Mouse (Mus musculus): ENCODE data around the gene Pdss2. TPM values are rescaled to one million over a fixed set of nuclear protein-coding genes. Genes with fewer than 3 reads are reported as not detected.
"Not testable (repeated sequence)": the region's sequence is repeated elsewhere in the genome, so short reads cannot be mapped to it uniquely, and the experiment has no call there.

Gene Pdss2
- total RNA-seq, 2 experiments from 2014 or later: 20.1 to 20.6 TPM

DNA sequence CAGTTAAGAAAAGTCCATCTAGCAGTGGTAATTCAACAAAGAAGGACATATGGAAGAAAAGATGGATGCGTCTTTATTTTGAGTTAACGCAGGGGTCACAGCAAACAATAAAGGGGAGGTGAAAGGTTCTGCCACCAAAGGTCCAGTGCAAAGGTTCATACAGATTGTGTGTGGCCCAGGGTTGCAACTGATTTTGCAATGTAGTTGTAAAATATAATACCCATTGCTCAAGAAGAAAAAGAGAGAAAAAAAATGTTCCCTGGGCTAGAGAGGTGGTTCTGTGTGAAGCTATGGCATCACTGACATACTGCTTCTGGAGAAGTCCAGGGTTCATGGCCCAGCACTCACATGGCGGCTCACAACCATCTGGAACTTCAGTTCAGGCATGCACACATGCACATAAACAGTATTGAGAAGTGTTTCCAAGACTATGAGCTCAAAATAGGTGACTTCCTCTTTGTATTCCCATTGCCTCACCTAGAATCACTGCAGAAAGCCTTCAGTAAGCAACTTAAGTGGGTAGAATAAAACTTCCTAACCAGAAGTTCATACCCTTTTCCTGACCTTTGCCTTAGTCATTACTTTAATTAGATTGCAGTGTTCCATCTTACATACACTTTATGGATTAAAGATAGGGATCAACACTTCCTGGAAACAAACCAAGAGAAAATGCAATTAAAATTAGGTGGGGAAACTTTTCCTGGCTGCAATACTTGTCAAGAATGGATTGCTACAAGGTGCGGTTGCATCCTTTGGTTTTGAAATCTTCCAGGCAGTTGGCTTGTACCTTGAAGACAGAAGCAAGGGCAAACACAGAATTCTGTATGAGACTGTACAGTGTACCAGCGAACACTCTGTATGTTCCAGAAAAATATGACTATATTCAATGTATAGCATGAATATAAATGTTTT, 14.7 kb downstream of the Pdss2 start:
- intact Hi-C loops (cut with DNase I): no loop called here
- DNase-seq: no peak

DNA sequence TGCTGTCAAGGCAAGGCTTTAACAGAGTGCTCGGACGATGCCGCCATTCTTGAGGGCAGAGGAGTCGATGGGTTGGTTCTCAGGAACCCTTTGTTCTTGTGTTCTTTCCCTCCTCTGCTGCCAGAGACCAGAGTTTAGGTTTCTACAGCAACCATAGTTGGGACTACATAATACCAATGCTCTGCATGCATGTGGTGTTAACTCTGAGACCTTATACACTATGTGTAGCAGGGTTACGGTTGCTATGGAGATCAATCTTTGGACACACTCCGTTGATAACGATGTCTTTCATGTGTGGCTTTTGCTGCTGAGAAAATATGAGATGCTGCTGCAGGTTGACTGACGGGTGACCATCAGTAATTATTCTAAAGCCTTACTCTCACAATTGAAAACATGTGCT, 20.9 kb downstream of the Pdss2 start:
- intact Hi-C loops (cut with DNase I): no loop called here
- no peak for DNase-seq

DNA sequence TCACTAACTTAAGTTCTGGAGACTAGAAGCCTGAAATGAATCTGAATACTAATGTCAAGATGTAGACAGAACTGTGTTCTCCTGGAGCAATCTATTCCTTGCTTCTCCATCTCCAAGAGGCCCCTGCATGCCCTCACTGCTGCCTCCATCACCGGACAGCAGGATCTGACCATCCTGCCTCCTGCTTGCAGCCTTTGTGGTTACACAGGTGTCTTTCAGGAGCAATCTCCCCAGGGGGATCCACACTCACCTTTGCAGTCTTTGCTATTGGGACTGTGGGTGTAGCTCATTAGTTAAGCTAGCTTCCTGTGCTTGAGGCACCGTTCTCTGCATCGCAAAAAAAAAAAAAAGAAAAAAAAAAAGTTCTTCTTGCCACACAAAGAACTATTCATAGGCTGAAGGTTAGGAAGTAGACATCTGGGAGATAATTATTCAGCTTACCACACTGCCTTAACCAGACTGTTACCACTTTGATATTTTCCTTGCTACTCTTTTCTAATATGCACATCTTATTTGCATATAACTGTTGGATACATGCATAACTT, 23.0 kb downstream of the Pdss2 start:
- no peak for DNase-seq

DNA sequence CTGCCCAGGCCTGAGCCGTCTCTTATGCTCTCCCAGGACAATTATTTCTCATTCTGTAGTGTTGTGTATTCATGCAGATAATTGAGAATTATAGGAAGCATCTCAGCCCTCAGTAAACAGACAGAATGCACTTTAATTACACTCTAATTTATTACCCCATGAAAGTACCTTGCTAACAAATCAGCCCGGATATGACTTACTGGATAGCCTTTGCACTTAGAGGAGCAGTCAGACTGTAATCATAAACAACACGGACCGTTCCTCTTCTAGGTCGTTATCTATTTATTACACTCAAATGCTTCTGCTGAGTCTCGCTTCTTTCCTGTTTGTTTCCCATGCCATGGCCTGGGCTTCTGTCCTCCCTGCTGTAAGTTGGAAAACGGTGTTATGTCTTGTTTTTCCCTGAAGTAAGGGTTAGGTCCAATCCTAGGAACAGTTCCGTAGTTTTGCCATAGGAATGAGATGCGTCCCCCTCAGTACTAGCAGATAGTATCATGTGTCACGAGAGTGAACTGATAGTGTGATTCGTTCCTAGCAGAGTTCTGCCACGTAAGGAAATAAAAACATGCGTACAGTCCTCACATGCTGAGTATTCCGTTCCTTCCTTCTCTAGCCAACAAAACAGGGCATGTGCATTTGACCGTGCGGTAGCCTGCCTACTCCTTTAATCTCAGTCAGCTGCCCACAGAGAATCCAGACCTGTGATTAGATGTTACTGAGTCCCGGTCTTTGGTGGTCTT, 24.3 kb downstream of the Pdss2 start:
- intact Hi-C loops (cut with DNase I): no loop called here
- no peak for DNase-seq

More for the DNA sequence above, 23.0 kb downstream of the Pdss2 start:
- intact Hi-C loops (cut with DNase I): no loop called here

DNA sequence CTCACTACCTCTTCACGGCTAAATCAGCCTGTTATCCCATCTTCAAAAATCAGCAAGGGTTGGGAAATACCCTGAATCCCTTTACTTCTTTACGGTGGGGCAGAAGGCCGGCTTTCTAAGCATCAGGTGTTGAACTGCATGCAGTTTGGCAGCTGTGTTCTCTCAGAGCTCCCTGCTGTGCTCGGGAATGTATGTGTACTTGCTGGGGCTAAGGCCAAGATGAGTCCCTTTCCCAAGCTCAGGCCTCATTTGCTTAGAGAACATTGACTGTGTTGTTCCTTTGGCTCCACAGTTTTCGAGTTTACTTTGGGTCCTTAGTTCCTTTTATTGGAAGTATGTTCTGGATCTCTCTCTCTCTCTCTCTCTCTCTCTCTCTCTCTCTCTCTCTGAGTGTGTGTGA, 26.7 kb downstream of the Pdss2 start:
- DNase-seq: no peak
- intact Hi-C loops (cut with DNase I): no loop called here

DNA sequence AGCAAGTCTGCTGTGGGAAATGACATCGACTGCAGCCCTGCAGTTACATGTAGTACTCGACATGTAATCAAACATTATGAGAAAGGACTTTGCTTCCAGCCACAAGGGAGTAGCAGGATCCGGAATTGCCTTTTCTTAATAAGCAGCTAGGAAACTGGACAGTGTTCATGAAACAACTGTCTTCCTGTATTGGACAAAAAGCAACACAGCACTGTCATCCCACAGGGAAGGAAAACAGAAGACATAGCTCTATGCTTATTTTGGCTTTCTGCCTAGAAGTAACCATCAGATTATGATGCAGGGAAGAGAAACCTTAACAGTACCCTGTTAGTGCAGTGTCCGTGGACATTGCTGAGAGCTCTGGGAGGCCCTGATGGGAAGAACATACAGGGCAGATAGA, 31.0 kb downstream of the Pdss2 start:
- DNase-seq: no peak
- intact Hi-C loops (cut with DNase I): no loop called here

DNA sequence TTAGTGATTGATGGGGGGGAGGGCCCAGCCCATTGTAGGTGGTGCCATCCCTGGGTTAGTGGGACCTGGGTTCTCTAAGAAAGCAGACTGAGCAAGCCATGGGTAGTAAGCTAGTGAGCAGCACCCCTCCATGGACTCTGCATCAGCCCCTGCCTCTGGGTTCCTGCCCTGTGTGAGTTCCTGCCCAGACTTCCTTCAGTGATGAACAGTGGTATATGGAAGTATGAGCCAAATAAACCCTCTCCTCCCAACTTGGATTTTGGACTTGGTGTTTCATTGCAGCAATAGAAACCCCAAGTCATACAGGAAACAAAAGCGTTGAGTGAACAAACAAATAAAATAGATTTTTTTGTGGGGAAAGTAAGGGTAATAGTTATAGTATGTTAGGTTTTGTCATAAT, 35.7 kb downstream of the Pdss2 start:
- DNase-seq; intact Hi-C loops (cut with DNase I): not testable (repeated sequence)

DNA sequence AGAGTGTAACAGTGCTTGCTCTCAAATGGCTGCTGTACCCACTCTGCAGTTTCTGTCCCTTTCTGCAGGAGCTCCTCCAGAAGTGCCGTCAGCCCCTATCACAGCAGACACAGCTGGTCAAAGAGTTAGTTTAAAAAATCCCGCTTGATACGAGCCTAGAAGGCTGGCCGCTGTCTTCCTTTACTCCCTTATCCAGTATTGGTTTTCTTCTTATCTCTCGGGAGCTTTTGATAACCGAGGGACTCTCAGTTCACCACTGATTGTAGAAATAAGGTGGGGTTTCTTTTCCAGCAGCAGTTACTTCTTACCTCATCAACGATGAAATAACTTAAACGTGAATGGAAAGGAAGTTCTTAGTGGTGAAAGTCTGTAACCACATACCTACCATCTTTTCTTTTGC, 36.2 kb downstream of the Pdss2 start:
- DNase-seq; intact Hi-C loops (cut with DNase I): not testable (repeated sequence)

DNA sequence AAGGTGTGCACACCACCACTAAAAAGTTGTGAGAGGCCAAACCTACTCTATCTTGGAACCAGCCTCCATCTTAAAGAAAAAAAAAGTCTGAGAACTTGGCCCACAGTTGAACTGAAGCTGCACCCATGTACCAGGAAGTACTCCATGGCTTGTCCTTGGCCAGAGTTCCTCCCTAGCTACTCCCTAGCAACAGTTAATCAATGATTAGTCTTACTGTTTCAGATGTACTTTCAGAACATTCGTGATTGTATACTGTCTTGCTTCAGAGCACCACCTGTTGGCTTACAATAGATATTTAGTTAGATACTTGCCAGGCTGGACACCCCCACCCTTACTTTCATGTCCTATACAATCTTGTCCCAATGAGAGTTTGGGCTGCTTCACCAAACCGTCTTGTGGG, 50.0 kb downstream of the Pdss2 start:
- DNase-seq: no peak
- intact Hi-C loops (cut with DNase I): no loop called here

DNA sequence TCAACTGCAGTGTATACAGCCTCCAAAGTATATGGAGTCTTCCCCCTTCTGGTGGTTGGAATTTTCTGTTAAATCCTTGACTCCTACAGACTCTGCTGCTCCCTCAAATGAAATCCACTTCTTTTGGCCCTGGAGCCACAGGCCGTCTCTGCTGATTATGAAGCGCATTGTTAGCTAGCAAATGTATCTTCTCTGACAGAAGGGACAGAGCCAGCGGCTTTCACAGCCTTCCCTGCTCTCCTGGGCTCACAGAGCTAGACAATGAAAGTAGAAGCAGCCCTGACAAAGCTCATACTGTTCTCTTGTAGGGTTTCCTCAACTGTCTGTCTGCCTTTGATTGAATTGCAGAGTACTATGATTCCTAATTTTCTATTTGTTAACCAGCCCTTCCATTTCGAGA, 51.1 kb downstream of the Pdss2 start:
- DNase-seq: no peak
- intact Hi-C loops (cut with DNase I): no loop called here

DNA sequence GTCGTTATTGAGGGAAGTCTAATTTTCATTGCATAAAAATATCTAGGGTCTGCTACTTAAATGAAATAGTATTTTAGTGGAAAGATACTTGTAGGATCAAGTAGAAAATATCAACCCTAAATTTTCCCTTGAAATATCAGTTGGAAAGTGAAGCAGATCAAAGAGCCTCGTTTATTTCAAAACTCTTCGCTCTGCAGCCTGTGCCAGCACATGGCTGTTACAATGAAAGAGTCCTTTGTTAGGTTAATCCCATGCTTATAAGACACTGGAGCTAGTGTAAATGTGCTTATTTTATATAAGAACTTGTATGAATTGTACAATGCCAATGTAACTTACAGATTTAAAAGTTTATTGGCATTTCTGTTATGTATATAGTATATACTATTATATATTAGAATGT, 51.8 kb downstream of the Pdss2 start:
- DNase-seq: no peak
- intact Hi-C loops (cut with DNase I): no loop called here

DNA sequence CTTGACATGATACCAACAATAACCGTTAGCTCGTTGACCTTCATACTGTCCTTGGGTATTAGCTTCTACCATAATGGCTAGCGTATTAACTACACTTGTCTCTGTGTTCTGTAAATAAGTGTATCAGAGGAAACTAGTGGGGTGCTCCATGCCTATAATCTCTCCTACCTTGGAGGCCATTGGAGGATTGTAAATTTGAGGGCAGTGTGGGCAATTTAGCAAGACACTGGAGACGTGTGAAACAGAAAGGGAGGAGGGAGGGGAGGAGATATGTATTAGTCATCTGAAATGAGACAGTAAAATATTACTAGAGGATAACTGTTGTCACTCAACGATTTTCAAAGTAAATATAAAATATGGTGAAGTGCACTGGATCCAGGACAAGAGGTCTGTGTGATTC, 54.2 kb downstream of the Pdss2 start:
- intact Hi-C loops (cut with DNase I): no loop called here
- no peak for DNase-seq

DNA sequence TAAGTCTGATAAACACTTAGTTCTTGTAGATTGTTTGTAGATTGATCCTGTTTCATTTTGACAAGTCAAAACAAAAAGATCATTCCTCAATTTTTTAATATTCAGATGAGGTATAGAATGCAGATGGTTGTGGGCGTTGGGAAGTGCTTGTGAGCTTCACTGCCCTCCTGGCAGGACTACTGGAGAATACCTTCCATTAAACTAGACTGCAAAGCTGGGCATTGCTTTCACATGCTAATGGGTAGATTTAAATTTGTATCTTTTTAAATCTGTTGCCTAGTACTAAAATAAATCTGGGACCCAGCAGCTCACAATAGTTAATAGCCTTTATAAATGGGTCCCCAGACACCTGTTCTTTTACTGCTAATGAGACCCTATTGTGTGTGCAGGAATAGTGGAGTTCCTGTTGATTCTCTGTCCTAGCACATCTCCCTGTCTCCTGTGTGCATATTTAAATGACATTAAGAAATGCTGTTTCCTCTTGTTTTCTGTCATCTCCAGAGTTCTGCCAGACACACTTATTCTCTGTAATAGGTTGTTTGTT, 54.9 kb downstream of the Pdss2 start:
- intact Hi-C loops (cut with DNase I): no loop called here
- DNase-seq: no peak

DNA sequence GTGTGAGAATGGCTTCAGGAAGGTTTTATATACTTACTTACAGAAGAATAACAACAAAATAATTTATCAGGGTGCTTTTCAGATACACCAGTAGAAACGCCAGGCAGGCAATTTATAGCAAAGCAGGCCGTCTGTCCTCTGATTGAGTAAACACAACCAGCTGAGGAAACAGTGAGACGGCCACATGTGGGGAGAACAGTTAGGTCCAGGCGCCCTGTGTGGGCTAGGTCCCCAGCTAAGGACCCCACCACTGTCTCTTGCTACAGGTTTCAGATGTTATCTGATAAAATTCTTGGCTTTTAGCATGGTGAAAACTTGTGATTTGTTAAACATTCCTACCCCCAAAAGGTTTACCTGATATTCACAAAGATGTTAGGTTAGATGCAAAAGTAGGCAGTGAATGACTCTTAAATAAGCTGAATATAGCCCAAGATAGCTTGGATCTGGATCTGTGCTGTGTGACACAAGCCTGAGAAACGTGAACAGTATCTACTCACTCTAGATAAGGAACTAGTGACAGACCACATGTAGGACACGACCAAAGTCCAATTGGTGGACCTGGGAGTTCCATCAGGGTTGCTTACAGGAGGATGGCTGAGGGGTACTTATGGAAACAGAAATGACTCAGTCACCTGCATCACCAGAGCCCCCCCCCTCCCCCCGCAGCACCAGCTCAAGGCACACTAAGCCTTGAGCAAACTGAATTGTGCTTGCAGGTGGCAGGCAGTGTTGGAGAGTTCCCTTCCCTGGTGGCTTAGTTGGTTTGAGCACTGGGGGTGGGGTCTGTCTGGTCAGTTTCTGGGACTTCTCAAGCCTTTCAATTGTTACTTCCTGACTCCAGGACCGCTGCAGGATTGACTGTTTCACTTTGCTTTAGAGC, 56.2 kb downstream of the Pdss2 start:
- intact Hi-C loops (cut with DNase I): no loop called here
- DNase-seq: no peak

DNA sequence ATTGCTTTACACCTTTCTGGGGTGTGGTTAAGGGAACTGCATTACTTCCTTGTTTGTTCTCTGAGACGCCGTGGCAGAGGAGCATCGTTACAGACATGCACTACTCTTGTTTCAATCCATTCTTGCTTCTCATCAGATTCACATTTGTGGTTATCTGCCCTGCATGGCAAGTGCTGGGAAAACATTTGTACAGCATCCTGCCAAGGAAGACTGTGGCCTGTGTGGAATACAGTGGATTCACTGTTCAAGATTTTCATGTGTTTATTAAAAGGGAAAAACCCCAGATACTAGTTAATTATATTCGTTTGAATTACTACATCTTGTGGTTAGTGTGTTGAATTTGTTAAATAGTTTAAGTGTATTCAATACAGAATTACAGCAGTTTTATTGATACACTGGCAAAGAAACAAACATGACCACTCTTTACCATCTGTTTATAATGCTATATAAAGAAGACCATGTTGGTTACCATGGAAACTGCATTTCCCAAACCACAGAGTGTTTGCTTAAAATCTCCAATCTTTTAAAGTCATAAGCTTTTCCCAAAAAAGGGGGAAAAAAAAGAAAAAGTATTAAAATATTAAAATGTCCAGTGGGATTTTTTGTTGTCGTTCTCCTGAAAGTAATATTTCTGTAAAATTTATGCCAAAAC, 58.5 kb downstream of the Pdss2 start:
- DNase-seq: no peak
- intact Hi-C loops (cut with DNase I): no loop called here

DNA sequence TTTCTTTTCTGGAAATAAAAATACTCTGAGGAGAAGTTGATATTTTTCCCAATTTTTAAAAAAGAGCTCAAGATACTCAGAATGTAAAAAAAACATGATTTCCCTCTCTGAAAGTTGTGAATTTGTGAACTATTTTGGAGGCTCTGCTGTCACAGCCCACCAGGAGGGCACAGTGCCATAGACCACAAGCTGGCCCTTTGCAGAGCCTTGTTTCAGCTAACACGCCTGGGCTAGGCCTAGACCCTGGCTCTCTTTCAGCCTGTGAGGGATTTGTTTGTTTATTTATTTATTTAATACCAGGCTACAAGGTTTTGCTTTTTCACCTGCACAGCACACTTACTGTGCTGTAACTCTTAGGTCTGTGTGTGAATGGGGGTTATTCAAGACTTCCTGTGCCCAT, 64.3 kb downstream of the Pdss2 start:
- intact Hi-C loops (cut with DNase I): no loop called here
- DNase-seq: no peak

DNA sequence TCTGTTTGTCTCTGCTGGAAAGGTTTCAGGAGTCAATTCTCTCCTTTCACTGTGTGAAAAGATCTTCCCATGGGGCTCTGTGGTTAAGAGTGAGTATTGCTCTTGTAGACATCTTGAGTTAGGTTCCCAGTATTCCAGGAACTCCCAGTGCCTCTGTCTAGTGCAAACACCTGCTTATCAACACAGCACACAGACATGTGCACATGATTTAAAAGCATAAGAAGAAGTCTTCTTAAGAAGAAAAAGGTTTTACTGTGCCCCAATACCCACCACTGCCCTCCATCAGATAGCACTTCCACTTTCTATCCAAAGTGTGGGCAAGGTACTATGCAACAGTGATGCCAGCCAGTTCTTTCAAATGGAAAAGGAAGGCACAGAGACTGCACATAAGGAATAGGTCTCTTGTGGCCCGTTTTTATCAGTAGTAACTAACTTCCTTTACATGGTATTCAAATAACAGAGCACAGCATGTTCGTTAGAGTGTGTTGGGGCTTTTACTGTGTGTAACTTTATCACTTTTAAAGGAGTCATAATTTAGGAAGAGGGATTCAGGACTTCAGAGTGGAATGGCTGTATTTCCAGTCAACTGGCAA, 69.4 kb downstream of the Pdss2 start:
- intact Hi-C loops (cut with DNase I): no loop called here
- DNase-seq: no peak

DNA sequence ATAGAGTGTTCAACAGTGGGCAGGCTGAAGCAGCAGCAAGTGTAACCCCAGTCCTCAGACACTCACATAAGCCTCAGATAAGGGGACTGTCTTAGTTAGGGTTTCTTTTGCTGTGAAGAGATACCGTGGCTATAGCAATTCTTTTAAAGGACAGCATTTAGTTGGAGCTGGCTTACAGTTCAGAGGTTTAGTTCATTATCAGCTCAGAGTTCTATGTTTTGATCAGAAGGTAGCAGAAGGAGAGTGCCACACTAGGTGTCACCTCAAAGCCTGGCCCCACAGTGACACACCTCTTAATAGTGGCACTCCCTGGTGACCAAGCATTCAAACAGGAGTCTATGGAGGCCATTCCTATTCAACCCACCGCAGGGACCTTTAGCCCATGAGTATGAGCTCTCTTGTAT, 70.0 kb downstream of the Pdss2 start:
- DNase-seq: no peak
- intact Hi-C loops (cut with DNase I): no loop called here

DNA sequence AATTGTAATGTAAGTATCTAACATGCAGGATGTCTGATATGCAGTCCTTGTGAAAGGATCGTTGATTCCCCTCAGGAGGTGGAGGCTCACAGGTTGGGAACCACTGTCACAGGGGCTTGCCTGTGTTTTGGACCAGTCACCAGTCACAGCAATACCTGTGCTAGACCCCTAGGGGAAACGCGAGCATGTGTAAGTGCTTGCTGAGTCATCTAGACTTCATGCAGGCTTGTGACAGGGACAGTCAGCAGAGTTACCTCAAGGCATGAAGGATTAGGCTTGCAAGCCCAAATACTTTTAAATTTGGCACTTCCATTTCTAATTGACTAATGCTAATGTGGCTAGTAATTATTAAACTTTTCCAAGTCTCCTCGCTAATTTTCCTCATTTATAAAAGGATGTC, 71.2 kb downstream of the Pdss2 start:
- no peak for DNase-seq
- intact Hi-C loops (cut with DNase I): no loop called here

DNA sequence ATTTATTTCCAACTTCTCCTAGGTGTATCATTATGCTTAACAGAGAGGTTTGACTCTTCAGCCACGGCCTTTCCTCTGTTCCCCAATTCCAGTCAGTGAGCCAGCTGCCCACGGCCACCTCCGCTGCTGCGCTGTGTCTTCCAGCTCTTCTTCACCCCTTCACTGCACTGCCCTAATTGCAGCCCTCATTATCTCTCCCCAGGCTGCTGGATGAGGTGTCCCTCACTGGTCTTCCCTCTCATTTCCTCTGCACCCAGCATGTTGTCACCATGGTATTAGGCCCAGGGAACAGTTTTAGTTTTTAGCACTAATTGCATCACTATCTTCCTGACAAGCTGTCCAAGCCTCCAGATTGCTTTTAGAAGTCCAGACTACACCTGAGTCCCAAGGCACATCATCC, 73.0 kb downstream of the Pdss2 start:
- no peak for DNase-seq
- intact Hi-C loops (cut with DNase I): no loop called here
